Mouse (Mus musculus): ENCODE measurements around the gene Taldo1.

Gene Taldo1

DNA sequence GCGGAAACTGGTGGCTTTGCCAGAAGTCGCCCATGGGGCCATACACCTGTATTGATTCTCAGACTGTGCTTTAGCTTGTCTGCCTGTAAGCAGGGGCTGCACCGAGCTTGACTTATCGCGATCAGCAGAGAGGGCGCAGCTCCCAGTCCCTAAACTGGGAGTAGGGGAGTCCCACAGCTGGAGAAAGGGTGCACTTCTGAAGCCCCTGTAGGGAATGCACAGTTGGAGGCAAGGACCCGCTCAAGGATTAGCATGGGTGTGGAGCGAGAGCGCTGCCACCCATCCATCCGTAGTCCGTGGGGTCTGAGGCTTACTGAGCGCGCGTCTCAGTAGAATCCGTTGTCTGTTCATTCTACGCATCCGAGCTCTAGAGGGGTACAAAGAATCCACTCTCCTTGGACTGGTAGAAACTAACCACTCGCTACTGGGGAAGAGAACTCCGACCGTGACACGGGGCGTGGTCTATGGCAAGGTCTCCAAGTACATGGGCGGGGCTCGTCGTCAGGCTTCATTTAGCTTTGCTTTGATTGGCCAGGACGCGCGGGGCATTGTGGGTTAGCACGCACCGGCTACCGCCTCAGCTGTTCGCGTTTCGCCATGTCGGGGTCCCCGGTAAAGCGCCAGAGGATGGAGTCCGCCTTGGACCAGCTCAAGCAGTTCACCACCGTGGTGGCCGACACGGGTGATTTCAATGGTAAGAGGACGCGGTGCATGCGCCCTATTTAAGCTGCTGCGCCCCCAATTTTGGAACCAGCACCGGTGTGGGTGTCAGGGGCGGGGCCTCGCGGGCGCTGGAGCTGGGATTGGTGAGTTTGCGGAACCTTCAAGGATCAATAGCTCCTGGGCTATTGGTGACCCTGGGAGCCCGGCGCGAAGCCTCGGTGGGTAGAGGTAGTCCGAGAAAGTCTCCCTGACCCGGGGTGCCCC lies at the start of gene Taldo1:
Gene Taldo1, plus strand, starts transcription at position 575 of the 927 bp plus-strand sequence.
- DNase-seq (ENCODE audit: low read depth), result peak; percentile 96

DNA sequence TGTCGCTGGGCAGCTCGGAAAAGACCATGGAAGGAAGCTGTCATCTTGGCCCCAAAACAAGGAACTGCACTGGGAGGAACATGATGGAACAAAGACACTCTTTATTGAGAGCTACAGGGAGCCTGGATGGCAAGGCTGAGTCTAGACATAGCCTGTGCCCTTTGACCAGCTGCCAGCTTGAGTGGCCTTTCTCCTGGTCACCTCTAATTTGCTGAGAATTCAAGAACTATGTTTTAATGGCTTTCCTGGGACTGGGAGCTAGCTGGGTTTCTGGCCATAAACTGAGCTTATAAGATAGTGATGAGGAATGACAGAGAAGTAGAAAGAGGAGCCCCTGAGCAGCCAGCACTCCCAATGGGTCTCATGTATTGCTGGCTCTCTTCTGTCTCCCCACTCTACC lies 48.8 kb upstream of the Taldo1 start:
- DNase-seq (ENCODE audit: low read depth), result no peak

DNA sequence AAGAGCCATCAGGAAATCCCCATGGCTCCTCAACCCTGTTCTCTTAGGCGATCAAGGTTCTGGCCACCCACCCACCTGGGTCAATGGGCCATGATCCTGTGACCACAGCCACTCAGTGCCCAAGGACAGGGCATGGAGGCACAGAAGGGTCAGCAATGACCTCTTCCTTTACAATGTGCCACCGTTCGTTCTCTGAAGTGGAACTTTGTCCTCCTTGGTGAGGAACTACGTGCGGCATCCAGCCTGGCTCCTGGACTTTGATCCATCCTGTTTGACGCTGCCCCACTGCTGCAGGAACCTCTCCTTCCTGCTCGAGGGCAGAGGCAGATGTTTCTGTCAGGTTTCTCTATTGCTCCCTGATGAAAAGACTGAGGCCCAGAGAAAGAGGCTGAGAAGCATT lies 48.3 kb upstream of the Taldo1 start:
- DNase-seq (ENCODE audit: low read depth), result no peak

DNA sequence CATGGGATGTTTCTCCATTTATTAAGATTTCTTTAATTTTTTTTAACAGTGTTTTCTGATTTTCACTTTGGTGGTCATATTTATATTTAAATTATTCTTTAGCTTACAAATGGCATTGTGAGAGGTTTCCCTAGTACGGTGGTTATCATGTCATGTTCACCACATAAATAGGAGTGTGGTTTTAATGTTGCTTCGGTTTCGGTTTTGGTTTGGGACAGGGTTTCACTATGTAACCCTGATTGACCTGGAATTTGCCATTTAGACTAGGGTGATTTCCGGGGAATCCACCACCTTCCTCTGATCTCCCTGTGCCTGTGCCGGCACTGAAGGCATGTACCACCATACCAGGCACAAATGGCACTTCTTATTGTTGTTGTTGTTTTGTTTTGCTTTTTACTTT lies 47.2 kb upstream of the Taldo1 start:
- DNase-seq (ENCODE audit: low read depth), result peak; percentile 71

DNA sequence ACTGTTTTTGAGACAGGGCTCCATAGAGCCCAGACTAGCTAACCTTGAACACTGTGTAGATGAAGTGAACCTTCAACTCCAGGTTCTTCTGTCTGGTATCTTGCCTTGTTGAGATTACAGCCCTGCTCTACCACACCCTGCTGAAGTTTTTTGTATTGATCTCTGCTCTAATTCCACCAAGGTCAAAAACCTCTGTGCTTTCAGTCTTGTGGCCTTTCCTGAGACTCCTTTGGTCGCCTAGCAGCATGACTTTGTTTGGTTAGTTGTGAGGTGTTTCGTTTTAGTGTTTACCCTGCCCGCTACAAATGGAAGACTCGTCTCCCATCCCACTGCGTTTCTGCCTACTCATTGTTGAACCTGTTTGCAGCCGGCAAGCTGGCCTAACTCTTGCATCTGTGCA lies 40.9 kb upstream of the Taldo1 start:
- DNase-seq (ENCODE audit: low read depth), result no peak

DNA sequence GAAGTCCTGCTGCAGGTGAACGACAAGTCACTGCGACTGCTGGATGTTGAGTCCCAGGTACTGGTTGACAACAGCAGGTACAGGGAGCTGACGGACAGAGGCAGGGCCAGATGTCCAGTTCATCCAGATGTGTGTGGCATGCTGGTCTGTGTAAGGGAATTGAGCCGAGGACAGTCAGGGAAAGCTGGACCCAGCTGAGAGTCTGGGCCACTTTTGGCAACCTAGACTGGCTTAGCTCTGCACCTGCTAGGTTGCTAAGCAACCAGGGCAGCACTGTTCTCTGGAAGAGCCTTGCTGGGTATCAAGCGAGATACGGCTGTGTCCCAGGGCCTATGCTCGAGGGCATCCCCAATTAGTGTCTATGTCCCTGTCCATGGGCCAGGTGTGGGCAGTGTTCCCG lies 36.9 kb upstream of the Taldo1 start:
- no peak for DNase-seq (ENCODE audit: low read depth)

DNA sequence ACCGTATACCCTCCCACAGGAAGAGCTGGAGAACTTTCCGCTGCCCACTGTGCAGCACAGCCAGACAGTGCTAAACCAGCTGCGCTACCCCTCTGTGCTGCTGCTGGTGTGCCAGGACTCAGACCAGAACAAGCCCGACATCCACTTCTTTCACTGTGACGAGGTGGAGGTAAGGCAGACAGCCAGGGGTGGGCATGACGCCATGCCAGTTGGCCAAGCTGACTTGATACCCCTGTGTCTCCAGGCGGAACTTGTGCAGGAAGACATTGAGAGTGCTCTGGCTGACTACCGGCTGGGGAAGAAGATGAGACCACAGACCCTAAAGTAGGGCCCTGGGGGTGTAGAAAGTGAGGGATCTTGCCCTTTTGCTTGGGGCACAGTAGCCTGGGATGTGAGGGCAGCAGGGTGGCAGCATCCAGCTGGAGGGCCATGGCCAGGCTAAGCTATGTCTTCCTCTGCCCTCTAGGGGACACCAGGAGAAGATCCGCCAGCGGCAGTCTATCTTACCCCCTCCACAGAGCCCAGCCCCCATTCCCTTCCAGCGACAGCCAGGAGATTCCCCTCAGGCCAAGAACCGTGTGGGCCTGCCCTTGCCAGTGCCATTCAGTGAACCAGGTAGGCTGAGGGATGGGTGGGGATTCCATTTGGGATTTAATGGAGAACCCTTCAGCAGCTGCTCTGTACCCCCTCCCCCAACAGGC lies 36.2 kb upstream of the Taldo1 start:
- no peak for DNase-seq (ENCODE audit: low read depth)

DNA sequence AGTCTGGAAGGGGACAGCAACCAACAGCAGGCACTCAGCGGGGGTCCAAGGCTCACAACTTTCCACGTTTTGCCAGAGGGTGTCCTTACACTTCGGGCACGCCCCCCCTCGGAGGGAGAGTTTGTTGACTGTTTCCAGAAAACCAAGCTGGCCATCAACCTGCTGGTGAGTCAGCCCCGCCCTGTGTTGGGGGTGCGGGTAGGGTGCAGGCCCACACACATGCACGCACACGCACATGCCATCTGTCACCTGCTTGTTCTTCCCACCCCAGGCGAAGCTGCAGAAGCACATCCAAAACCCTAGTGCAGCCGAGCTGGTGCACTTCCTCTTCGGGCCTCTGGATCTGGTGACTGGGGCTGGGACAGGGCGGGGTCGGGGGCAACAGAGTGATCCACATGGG lies 35.0 kb upstream of the Taldo1 start:
- DNase-seq (ENCODE audit: low read depth), result no peak

DNA sequence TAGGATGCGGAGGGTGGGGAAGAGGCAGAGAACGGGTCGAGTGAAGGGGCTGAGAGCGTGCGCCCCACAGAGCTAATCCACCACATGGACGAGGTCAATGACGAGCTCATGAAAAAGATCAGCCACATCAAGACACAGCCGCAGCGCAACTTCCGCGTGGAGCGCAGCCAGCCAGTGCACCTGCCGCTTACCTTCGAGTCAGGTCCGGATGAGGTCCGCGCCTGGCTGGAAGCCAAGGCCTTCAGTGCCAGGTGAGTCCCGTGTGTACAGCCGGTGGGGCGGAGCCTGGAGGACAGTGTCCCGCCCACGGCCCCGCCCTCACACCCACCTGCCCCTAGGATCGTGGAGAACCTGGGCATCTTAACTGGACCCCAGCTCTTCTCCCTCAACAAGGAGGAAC lies 30.5 kb upstream of the Taldo1 start:
- peak; percentile 68 for DNase-seq (ENCODE audit: low read depth)

DNA sequence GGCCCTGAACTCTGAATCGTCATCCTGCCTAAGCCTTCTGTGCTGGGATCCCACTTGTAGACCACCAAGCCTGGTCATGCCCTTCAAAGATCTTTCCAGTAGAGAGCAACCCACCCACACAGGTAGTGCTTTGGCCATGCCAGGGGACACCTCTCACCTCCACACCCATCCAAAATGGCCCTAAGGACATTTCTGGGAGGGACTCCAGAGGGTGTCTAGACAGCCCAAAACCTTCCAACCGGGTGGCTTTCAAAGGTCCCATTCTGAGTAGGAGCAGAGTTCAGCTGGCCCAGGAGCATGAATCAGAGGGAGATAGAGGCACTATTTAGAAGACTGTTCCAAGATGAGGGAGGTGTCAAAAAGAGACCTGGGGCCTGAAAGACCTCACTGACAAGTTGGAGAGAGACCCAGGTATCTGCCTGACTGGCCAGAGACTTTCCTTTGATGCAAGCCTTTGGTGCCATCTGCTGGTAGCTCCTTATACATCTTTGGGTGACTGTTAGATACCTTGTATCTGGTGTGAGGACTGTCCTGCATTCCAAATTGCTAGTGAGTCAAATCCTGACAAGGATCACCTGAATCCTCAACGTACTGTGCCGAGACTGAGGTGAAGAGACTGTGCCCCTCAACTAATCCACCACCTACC lies 28.8 kb upstream of the Taldo1 start:
- DNase-seq (ENCODE audit: low read depth), result peak; percentile 89

DNA sequence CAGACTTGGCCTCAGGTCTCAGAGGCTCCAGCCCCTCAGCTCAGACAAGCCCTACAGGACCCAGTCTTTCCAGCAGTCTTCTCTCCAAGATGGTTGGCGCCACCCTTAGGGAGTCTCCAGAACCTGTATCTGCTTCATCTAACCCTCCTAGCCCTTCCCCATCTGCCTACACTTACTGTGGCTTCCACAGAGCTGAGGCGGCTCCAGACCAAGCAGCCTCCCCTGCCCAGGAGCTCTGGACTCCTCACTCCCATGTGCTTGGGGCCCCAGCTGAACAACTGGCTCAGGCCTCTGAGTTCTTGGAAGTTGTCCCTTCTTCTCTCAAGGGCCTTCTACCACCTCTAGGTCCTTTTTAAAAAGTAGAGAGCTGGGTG lies 28.3 kb upstream of the Taldo1 start:
- no peak for DNase-seq (ENCODE audit: low read depth)

DNA sequence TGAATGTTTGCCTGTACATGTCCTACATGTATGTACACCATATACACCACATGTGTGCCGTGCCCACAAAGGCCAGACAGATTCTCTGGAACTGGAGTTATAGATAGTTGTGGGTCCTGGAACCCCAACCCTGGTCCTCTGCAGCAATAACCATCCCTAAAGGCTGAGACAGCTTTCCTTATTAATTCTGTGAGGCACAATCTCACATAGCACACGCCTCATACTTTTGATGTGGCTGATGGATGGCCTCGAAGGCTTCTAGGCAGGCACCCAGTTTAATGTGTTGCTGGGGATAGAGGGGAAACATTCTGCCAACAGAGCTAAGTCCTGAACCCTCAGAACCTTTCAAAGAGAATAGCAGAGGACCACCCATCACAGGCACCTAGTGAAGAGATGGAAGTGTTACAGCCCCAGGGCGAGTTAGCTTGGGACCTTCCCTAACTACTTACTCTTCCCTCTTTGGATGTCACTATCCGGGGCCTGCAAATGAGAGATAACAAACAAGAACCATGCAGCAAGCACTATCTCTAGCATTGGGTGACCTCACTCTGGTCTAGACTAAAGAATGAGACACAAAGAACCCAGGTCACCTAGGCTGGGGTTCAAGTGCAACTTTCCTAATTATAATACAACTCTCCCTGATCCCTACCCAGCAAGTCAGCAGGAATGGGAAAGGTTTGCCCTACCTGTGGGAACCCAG lies 27.5 kb upstream of the Taldo1 start:
- DNase-seq (ENCODE audit: low read depth), result no peak

DNA sequence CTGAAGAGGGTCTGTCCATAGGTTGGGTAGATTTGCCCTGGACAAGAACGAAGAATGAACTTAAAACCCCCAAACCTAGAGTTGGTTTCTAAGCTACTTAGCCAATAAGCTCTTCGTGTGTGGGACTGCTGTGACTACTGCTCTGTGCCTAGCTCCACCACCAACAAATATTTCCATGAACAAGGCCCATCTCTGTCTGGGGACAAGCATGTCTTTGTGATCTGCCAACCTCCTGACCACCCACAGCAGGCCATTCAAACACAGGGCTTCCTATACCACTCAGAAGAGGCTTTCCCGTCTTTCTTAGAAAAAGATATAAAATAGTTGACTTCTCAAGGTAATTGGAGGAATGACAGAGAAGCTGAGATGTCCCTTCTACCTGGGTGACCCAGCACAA lies 27.0 kb upstream of the Taldo1 start:
- DNase-seq (ENCODE audit: low read depth), result no peak

DNA sequence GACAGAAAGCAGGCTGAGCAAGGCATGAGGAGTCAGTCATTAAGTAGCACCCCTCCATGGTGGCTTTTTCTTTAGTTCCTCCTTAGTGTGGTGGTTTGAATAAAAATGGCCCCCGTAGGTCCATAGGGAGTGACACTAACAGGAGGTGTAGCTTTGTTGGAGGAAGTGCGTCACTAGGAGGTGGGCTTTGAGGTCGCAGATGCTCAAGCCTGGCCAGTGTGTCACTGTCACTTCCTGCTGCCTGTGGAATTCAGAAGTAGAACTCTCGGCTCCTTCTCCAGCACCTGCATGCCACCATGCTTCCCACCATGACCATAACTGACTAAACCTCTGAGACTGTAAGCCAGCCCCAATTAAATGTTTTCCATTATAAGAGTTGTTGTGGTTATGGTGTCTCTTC lies 24.6 kb upstream of the Taldo1 start:
- DNase-seq (ENCODE audit: low read depth), result no peak

DNA sequence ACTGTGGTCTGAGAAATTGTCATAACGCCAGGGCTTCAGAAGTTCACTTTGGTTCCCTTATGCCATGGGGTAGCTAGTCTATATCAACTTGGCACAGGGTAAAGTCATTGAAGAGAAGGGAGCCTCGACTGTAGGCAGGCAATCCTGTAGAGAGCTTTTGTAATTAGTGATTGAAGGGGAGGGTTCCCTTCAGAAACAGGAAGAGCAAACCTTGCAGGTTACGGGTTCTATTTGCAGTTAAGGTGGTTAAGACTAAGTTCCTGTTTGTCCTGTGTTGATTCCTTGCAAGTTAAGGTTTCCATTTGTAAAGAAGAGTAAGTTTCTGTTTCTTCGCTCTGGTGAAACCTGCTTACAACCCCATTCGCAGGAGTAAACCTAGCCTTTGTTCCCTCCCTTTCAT lies 22.1 kb upstream of the Taldo1 start:
- peak; percentile 41 for DNase-seq (ENCODE audit: low read depth)

DNA sequence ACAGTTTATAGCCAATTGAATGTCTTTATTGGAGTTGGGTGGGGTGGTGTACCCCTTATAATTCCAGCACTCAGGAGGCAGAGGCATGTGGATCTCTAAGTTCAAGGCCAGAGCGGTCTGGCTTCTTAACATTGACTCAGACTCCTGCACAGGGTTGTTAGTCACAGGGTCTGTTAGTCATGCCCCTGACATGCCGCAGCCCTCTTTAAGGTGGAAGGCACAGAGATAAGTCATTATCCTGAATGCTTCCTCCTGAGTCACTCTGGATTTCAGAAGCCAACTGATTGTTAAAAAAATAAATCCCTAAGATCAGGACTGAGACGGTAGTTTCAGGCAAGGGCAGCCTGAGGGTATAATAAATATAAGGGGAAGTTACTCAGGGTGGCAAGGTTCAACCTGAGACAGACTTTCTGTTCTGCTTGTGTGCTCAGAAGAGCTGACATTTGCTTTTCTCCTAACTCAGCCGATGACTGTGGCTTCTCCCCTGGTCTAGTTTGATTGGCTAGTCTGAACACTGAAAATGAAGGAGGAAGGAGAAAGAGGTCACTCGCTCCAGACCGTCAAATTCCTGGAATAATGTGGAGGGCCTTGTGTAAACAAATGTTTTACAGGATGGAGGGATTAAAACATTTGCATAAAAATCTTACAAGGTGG lies 19.9 kb upstream of the Taldo1 start:
- DNase-seq (ENCODE audit: low read depth), result no peak

DNA sequence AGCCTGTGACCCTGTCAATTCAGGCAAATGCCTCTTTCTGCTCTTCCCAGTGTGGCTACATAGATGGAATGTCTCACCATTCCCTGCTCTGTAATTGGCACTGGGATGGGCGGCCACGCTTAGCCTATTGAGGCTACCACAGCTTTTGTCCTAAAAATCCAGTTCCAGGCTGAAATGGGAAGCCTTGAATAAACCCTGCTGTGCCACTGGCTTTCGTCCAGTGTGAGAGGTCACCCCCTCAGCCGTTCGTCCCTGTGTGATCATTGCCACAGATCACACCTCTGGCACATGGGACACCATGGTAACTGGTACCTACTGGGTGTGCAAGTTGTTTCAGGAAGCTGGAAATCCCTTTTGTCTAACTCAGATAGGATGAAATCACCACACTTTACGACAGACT lies 18.4 kb upstream of the Taldo1 start:
- no peak for DNase-seq (ENCODE audit: low read depth)

DNA sequence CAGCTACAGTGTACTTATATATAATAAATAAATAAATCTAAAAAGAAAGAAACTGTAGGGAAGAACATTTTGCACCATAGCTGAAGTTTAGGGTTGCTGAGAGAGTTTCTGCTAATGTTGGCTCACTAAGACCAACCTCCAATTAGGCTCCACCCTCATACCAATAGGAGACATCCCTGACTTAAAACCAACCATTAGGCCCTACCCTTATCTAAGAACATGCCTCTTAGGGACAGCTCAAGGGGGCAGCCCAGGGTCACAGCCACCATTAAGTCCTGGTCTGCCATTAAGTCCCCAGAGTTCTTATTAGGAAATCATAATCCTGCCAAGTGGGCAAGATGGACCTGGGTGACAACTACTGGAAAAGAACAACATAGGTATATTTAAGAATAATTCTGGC lies 17.6 kb upstream of the Taldo1 start:
- no peak for DNase-seq (ENCODE audit: low read depth)

DNA sequence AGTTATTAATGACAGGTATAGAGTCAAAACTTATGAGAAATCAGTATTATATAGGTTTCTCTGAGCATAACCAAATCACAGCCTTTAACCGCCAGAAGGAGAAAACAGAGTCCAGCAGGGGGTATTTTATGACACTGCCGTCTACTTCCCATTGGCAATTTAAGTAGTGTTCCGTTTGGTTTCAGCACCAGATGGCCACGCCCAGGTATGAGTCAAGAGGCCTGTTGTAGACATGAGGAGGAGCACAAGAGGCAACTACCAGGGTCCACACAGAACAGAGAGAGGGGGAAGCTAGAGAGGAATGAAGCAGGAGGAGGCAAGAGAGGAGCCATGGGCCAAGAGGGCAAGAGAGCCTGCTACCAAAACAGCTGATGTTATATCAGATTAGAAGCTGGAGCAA lies 12.4 kb upstream of the Taldo1 start:
- no peak for DNase-seq (ENCODE audit: low read depth)

DNA sequence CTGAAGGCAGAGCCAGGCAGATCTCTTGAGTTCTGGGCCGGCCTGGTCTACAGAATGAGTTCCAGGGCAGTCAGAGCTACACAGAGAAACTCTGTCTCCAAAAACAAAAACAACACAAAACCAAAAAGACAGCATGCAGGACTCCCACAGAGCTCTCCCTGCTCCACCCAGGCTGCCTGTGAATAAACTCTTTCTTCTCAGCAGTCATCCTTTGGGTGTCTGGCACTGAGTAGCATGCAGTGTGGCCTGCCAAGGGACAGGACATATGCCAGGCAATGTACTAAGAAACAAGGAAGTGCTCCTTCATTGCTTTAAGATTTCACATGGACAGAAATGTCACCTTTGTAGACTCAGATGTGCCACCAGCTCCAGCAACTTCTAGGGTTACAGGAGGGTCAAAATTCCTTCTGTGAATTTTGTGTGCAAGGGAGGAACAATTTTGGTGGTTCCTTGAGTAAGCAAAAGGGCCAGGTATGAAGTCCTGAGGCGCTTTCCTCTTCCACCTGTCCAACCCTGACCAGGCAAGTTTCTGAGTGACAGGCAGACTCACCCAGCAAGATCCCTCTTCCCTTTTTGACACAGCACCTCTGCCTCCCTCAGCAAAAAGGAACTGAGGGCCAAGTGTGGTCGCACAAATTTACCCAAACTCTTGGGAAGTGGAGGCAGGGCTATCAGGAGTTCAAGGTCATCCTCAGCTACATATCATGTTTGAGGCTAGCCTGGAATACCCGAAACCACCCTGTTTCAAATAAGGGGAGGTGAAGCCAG lies 10.7 kb upstream of the Taldo1 start:
- no peak for DNase-seq (ENCODE audit: low read depth)

DNA sequence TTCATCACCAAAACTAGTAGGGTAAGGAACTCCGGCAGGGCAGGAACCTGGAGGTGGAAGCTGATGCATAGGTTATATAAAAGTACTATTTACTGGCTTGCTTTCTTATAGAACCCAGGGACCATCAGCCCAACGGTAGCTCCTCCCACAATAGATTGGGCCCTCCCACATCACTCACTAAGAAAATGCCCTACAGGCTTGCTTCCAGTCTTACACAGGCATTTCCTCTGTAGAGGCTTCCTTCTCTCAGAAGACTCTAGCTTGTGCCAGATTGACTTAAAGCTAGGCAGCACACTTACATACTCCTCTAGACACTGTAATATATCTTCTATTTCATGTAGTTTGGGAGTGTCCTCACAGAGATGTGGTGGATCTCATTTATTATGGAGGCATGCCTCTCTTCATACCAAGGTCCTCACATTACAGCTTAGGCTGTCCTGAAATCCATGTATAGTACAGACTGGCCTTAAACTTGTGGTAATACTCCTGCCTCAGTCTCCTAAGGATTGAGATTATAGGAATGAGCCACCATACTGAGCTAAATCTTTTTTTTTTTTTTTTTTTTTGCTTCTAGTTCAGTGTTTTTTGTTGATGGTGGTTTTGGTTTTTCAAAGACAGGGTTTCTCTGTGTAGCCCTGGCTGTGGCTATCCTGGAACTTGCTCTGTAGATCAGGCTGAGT lies 4.1 kb upstream of the Taldo1 start:
- DNase-seq (ENCODE audit: low read depth), result no peak

Data from naive thymus-derived CD4-positive, alpha-beta T cell, adult 2 months (primary cell).